Mouse (Mus musculus): ENCODE results near the gene Tigd3. TPM values are rescaled to one million over a fixed set of nuclear protein-coding genes. Genes with fewer than 3 reads are reported as not detected.
A peak's percentile ranks its signal among the peaks of the same experiment; 100 is the strongest.

Tigd3 gene
- 4.7 and 5.1 TPM in 2 replicates for polyA plus RNA-seq (2014; fragmentation: Nextera tagmentation; extraction: Ambion mirVana)

DNA sequence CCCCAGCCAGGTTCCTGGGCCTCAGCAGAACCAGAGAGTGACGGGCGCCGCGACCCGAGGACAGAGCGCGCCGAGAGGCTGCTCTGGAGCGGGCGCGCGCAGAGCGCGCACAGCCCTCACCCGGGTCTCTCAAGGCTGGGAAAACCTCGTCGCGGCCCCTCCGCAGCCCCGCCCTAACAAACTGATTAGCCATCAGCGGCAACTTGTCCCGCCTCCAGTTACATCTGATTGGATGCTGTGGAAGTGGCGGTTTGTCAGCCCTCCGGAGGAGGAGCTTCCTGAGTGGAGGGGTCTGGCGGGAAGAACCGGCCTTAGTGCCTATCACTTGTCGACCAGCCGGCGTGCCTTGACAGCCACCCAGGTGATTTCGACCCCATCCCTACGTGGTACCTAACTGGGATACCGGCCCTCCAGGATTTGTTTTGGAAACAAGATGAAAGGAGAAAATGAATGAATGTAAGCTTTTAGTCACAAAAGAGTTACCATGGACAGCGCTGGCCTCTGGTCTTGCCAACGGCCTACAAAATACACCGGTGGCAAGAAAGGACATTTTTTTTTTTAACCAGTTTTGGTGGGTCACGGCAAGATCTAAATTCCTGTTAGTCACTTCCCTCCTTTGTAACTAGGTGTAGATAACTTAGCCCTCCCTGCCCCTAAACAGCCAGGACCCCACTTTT, at the start of gene Tigd3:
Tigd3 (minus strand) TSS at position 148 of the 677 bp plus-strand sequence.
- H3K27me3 ChIP-seq (ENCODE audit: control insufficient read depth, insufficient read depth, low read length), result no peaks in the 10 kb centered on the region
- H3K4me3 ChIP-seq (ENCODE audit: low read depth, low read length), result peak within 1 kb of the TSS; percentile 70
- H3K4me2 ChIP-seq (ENCODE audit: low read depth, severe bottlenecking), result peak within 1 kb of the TSS; percentile 77
- no peaks in the 10 kb centered on the region for H3K9me3 ChIP-seq (ENCODE audit: control insufficient read depth, low read length)
- DNase-seq (ENCODE audit: low spot score), result peak; percentile 96
- peaks cover 5% of the 10 kb centered on the region; the same call in 1 of the 2 replicates for H3K4me1 ChIP-seq (ENCODE audit: control insufficient read depth, insufficient read depth, low read length)
- H3K9ac ChIP-seq (ENCODE audit: low read length), result peak within 1 kb of the TSS; percentile 75
- H3K36me3 ChIP-seq (ENCODE audit: control insufficient read depth, insufficient read depth, low read length), result peaks cover 5% of the 10 kb centered on the region; the same call in 1 of the 2 replicates
- H3K27ac ChIP-seq (replicated peaks; ENCODE audit: low read depth, low read length), result no peak within 1 kb of the TSS
- whole genome bisulfite sequencing, result 5% methylated on average over 36 of the region's 36 CpGs
- peak; percentile 95 for ATAC-seq (ENCODE audit: insufficient number of reproducible peaks, low FRiP score, low TSS enrichment, low read depth)

DNA sequence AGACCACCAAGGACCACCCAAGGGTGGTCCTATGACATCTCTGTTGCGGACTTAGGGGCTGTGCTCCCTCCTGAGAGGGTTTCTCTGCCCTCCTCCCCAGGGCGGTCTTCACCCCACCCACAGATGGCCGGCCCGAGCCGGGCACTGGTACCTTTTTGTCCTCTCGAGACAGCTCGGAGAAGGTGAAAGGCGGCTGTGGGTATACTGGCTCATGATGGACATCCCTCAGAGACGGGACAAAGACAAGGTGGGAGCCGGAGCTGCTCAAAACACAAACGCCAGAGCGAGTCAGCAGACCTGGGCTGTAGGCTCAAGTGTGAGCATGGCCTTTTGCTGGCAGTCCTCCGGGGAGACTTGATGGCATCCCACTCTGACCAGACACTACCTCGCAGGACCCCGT, 49.5 kb upstream of the Tigd3 start:
- WGBS, result 94% methylated on average over 15 of the region's 15 CpGs
- Histone ChIP-seq H3K4me1 (ENCODE audit: control insufficient read depth, insufficient read depth, low read length) (no peaks in the 10 kb centered on the region; the same call in 1 of the 2 replicates), H3K27ac (replicated peaks; ENCODE audit: low read depth, low read length) (no peak overlapping the region), H3K4me2 (ENCODE audit: low read depth, severe bottlenecking) (no peak overlapping the region; the same call in 1 of the 2 replicates), H3K36me3 (ENCODE audit: control insufficient read depth, insufficient read depth, low read length) (peaks cover 28% of the 10 kb centered on the region), H3K4me3 (ENCODE audit: low read depth, low read length) (no peak overlapping the region), H3K9ac (ENCODE audit: low read length) (no peak overlapping the region), H3K27me3 (ENCODE audit: control insufficient read depth, insufficient read depth, low read length) (no peaks in the 10 kb centered on the region), H3K9me3 (ENCODE audit: control insufficient read depth, low read length) (no peaks in the 10 kb centered on the region)
- DNase-seq (ENCODE audit: low spot score), result no peak
- no peak for ATAC-seq (ENCODE audit: insufficient number of reproducible peaks, low FRiP score, low TSS enrichment, low read depth)

DNA sequence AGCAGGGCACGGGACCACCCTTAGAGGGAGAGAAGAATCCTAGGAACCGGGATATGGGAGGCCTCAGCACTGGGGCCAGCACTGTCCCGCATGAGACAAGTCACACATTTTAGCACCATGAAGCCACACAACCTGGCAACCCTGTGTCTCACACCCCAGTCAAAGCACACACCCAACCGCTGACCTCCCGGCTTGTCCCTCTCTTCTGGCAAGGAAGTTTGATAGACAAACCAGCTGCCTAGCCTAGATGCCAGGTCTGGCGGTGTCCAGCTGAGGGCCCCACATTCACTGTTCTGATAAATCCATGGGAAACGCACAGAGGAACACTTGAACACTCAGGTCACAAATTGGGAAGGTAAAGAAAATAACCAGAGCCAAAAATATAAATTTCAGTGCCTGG, 48.6 kb upstream of the Tigd3 start:
- ATAC-seq (ENCODE audit: insufficient number of reproducible peaks, low FRiP score, low TSS enrichment, low read depth) (no peak), DNase-seq (ENCODE audit: low spot score) (no peak)
- H3K9me3 ChIP-seq (ENCODE audit: control insufficient read depth, low read length), result no peaks in the 10 kb centered on the region
- H3K36me3 ChIP-seq (ENCODE audit: control insufficient read depth, insufficient read depth, low read length), result peaks cover 24% of the 10 kb centered on the region
- WGBS, result 93% methylated on average over 7 of the region's 7 CpGs
- H3K4me3 ChIP-seq (ENCODE audit: low read depth, low read length), result no peak overlapping the region
- H3K9ac ChIP-seq (ENCODE audit: low read length), result no peak overlapping the region
- H3K27ac ChIP-seq (replicated peaks; ENCODE audit: low read depth, low read length), result no peak overlapping the region
- H3K4me1 ChIP-seq (ENCODE audit: control insufficient read depth, insufficient read depth, low read length), result no peaks in the 10 kb centered on the region; the same call in 1 of the 2 replicates
- H3K27me3 ChIP-seq (ENCODE audit: control insufficient read depth, insufficient read depth, low read length), result no peaks in the 10 kb centered on the region
- H3K4me2 ChIP-seq (ENCODE audit: low read depth, severe bottlenecking), result no peak overlapping the region

DNA sequence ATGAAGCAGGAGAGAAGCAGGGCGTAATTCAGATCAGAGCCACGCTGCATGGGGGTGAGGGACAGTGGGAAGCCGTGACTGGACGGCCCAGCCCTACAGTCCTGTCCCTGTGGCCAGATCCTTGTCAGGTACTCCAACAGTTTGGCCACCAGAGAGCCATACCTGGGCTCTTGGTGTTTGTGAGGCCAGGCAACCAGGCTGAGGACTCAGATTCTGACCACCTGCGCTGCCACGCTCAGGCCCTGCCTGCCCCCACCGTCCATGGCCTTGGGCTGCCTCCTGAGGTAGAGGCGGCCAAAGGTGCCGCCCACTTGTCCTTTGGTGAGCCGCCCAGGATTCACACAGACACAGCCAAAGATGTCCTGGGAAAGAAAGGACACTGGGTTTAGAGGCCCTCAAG, 46.7 kb upstream of the Tigd3 start:
- DNase-seq (ENCODE audit: low spot score), result no peak
- WGBS, result 93% methylated on average over 10 of the region's 10 CpGs
- Histone ChIP-seq H3K4me1 (ENCODE audit: control insufficient read depth, insufficient read depth, low read length) (no peaks in the 10 kb centered on the region; the same call in 1 of the 2 replicates), H3K27ac (replicated peaks; ENCODE audit: low read depth, low read length) (no peak overlapping the region), H3K4me3 (ENCODE audit: low read depth, low read length) (no peak overlapping the region), H3K4me2 (ENCODE audit: low read depth, severe bottlenecking) (no peak overlapping the region), H3K36me3 (ENCODE audit: control insufficient read depth, insufficient read depth, low read length) (peaks cover 24% of the 10 kb centered on the region), H3K27me3 (ENCODE audit: control insufficient read depth, insufficient read depth, low read length) (no peaks in the 10 kb centered on the region), H3K9me3 (ENCODE audit: control insufficient read depth, low read length) (no peaks in the 10 kb centered on the region), H3K9ac (ENCODE audit: low read length) (no peak overlapping the region)
- no peak for ATAC-seq (ENCODE audit: insufficient number of reproducible peaks, low FRiP score, low TSS enrichment, low read depth)

DNA sequence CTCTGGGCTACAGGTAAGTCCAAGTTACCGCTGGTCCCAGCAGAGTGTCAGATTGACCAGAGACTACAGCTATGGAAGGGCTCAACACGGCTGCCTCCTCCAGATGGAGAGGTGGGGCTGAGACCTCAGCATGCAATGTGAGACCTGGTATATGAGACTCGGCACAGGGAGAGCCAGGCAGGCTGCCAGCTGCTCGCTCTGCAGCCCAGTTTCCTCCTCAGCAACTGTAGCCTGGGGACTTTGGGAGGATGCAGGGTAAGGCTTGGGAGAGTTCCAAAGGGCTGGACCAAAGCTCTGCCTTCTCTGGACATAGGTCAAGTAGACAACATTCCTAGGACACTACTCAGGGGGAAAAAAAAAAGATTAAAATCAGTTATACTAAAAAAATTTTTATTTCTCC, 46.2 kb upstream of the Tigd3 start:
- Histone ChIP-seq H3K27ac (replicated peaks; ENCODE audit: low read depth, low read length) (no peak overlapping the region), H3K4me1 (ENCODE audit: control insufficient read depth, insufficient read depth, low read length) (peaks cover 3% of the 10 kb centered on the region; the same call in 1 of the 2 replicates), H3K9ac (ENCODE audit: low read length) (no peak overlapping the region), H3K4me2 (ENCODE audit: low read depth, severe bottlenecking) (no peak overlapping the region), H3K27me3 (ENCODE audit: control insufficient read depth, insufficient read depth, low read length) (no peaks in the 10 kb centered on the region), H3K36me3 (ENCODE audit: control insufficient read depth, insufficient read depth, low read length) (peaks cover 24% of the 10 kb centered on the region), H3K9me3 (ENCODE audit: control insufficient read depth, low read length) (no peaks in the 10 kb centered on the region), H3K4me3 (ENCODE audit: low read depth, low read length) (no peak overlapping the region)
- 74% methylated on average over 4 of the region's 4 CpGs for WGBS
- ATAC-seq (ENCODE audit: insufficient number of reproducible peaks, low FRiP score, low TSS enrichment, low read depth), result no peak
- no peak for DNase-seq (ENCODE audit: low spot score)

DNA sequence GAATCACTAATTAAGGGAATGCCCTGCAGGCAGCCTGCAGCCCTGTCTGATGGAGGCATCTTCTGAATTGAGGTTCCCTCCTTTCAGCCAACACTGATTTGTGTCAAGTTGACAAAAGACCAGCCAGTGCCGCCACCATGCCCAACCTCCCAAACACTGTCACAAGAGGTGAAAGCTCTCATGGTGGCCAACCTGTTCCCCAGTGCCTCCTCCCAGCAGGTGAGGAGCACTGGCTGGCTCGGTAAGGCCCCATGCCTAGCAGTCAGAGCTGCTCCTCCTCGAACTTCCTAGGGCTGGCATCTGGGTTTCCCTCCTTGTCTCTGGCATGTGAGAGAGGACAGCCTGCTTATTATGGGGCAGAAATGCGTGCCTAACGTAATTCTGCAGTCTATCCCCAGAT, 45.8 kb upstream of the Tigd3 start:
- Histone ChIP-seq H3K4me1 (ENCODE audit: control insufficient read depth, insufficient read depth, low read length) (peaks cover 4% of the 10 kb centered on the region; the same call in 1 of the 2 replicates), H3K27ac (replicated peaks; ENCODE audit: low read depth, low read length) (no peak overlapping the region), H3K4me2 (ENCODE audit: low read depth, severe bottlenecking) (no peak overlapping the region), H3K9ac (ENCODE audit: low read length) (no peak overlapping the region), H3K4me3 (ENCODE audit: low read depth, low read length) (no peak overlapping the region), H3K27me3 (ENCODE audit: control insufficient read depth, insufficient read depth, low read length) (no peaks in the 10 kb centered on the region), H3K9me3 (ENCODE audit: control insufficient read depth, low read length) (no peaks in the 10 kb centered on the region), H3K36me3 (ENCODE audit: control insufficient read depth, insufficient read depth, low read length) (peaks cover 24% of the 10 kb centered on the region)
- WGBS, result 87% methylated on average over 5 of the region's 5 CpGs
- DNase-seq (ENCODE audit: low spot score) (no peak), ATAC-seq (ENCODE audit: insufficient number of reproducible peaks, low FRiP score, low TSS enrichment, low read depth) (no peak)

DNA sequence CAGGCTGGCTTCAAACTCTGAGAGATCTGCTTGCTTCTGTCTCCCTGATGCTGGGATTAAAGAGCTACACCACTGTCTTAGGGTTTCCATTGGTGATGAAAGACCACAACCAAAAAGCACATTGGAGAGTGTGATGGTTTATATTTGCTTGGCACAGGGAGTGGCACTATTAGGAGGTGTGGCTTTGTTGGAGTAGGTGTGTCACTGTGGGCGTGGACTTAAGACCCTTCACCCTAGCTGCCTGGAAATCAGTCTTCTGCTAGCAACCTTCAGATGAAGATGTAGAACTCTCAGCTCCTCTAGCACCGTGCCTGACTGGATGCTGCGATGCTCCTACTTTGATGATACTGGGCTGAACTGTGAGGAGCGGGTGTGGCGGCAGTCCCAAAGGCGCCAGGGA, 44.6 kb upstream of the Tigd3 start:
- 82% methylated on average over 6 of the region's 6 CpGs for WGBS
- Histone ChIP-seq H3K27ac (replicated peaks; ENCODE audit: low read depth, low read length) (no peak overlapping the region), H3K36me3 (ENCODE audit: control insufficient read depth, insufficient read depth, low read length) (peaks cover 24% of the 10 kb centered on the region), H3K9me3 (ENCODE audit: control insufficient read depth, low read length) (no peaks in the 10 kb centered on the region), H3K9ac (ENCODE audit: low read length) (no peak overlapping the region), H3K4me2 (ENCODE audit: low read depth, severe bottlenecking) (no peak overlapping the region), H3K4me3 (ENCODE audit: low read depth, low read length) (no peak overlapping the region), H3K27me3 (ENCODE audit: control insufficient read depth, insufficient read depth, low read length) (no peaks in the 10 kb centered on the region), H3K4me1 (ENCODE audit: control insufficient read depth, insufficient read depth, low read length) (0 out of 2 replicates have a peak, but pooled peaks cover 4% of the 10 kb centered on the region)
- ATAC-seq (ENCODE audit: insufficient number of reproducible peaks, low FRiP score, low TSS enrichment, low read depth) (no peak), DNase-seq (ENCODE audit: low spot score) (no peak)

DNA sequence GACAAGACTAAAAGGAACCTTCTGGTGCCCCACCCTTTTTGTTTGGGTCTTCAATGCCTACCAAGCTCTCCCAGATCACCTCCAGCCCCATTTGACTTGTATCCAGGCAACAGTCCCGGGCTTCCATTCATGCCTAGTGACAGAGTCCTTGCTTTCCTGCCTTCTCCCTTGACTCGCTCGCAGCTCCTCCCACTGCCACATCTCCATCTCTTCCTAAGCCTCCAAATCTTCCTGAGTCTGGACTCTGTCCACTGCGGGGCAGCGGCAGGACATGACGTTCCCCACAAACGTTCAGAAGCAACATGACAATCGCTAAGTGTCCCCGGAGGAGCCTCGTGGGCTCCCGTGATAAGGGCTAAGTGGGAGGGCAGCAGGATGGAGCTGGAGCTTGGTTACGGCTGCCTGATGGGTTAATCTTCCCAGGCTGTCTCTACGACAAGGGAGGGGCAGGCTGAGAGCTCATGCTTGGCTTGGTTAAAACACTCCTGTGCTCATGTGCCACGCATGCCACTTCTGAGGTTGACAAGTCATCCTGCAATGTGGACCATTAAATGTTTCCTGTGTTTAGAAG, 44.0 kb upstream of the Tigd3 start:
- Histone ChIP-seq H3K9ac (ENCODE audit: low read length) (no peak overlapping the region), H3K27me3 (ENCODE audit: control insufficient read depth, insufficient read depth, low read length) (no peaks in the 10 kb centered on the region), H3K36me3 (ENCODE audit: control insufficient read depth, insufficient read depth, low read length) (peaks cover 20% of the 10 kb centered on the region), H3K9me3 (ENCODE audit: control insufficient read depth, low read length) (no peaks in the 10 kb centered on the region), H3K4me3 (ENCODE audit: low read depth, low read length) (no peak overlapping the region), H3K4me1 (ENCODE audit: control insufficient read depth, insufficient read depth, low read length) (0 out of 2 replicates have a peak, but pooled peaks cover 4% of the 10 kb centered on the region), H3K27ac (replicated peaks; ENCODE audit: low read depth, low read length) (no peak overlapping the region), H3K4me2 (ENCODE audit: low read depth, severe bottlenecking) (no peak overlapping the region)
- DNase-seq (ENCODE audit: low spot score) (no peak), ATAC-seq (ENCODE audit: insufficient number of reproducible peaks, low FRiP score, low TSS enrichment, low read depth) (no peak)
- WGBS, result 38% methylated on average over 14 of the region's 14 CpGs

Data from limb, embryonic 11.5 days (tissue).